Mouse (Mus musculus) E14TG2a.4 (cell line): ENCODE results near the gene Foxe3.

Experiments
- CTCF ChIP-seq: conservative IDR thresholded peaks from 2 replicates; pipeline ENCODE4 v1.5.1; 2014; ENCODE audit warnings: low read length
- POU5F1 ChIP-seq: IDR thresholded peaks from 2 replicates; pipeline ENCODE4 v1.6.1; 2014; ENCODE audit warnings: low read length, borderline replicate concordance

- TF ChIP-seq POU5F1 (no peak), CTCF (peak; percentile 77)
Measured at GRCm38 (mm10) chr4:114947395-114947794, 21.6 kb upstream of the Foxe3 start.
